In the genomic region with DNA sequence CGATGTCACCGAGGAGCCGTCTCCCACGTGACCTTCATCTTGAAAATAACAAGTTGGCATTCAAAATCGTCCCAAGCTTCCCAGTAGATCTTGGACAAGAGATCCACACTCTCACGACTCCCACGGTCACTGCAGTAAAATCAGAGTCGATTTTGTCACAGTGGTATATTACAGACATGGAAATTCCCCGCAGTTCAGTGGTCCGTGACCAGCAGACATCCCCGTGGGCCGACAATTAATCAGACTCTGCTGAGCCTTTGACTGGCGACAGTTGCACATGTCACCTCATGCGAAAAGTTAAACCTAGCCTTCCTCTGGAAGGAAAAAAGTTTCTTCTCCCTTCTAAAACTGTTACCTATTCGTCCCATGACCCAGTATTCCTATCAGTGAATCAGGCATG, we compare ENCODE assay signal across 18 mouse cellular contexts.
DNase-seq lines count a peak whose midpoint lies in the region; ATAC-seq lines count a peak whose summit lies in the region.
"Had no signal": no experiment of that assay in that cellular context is flagged by ENCODE, and none has a peak within 500 bp of the region (broad histone marks: within the 10 kb centered on the region; RNA-seq: fewer than 3 reads in every experiment).

No protein-coding gene starts in this region.

- H3K9ac ChIP-seq in kidney, embryonic 15.5 days, result no peak overlapping the region
- no peak overlapping the region for H3K9ac ChIP-seq in neural tube, embryonic 13.5 days
- H3K9ac ChIP-seq: embryonic facial prominence, embryonic 12.5 days; forebrain, embryonic 15.5 days; heart, embryonic 15.5 days had no signal

- WGBS in heart, embryonic 10.5 days, result 77% methylated on average over 15 of the region's 15 CpGs
- 31% methylated on average over 15 of the region's 15 CpGs for WGBS in kidney, embryonic 15.5 days
- WGBS in neural tube, embryonic 13.5 days, result 51% methylated on average over 15 of the region's 15 CpGs

- no peak overlapping the region for H3K27ac ChIP-seq in heart, embryonic 10.5 days
- H3K27ac ChIP-seq in kidney, embryonic 15.5 days, result no peak overlapping the region
- peak overlapping the region; percentile 46; the same call in 1 of the 2 replicates for H3K27ac ChIP-seq in neural tube, embryonic 13.5 days (replicated peaks)
- H3K27ac ChIP-seq: embryonic facial prominence, embryonic 12.5 days; forebrain, embryonic 15.5 days; heart, embryonic 15.5 days had no signal

- no peaks in the 10 kb centered on the region for H3K36me3 ChIP-seq in heart, embryonic 10.5 days
- no peaks in the 10 kb centered on the region for H3K36me3 ChIP-seq in kidney, embryonic 15.5 days
- no peaks in the 10 kb centered on the region for H3K36me3 ChIP-seq in neural tube, embryonic 13.5 days
- H3K36me3 ChIP-seq: embryonic facial prominence, embryonic 12.5 days; forebrain, embryonic 15.5 days; heart, embryonic 15.5 days had no signal

- no peak overlapping the region for H3K4me3 ChIP-seq in heart, embryonic 10.5 days
- no peak overlapping the region for H3K4me3 ChIP-seq in kidney, embryonic 15.5 days (replicated peaks)
- no peak overlapping the region for H3K4me3 ChIP-seq in neural tube, embryonic 13.5 days
- H3K4me3 ChIP-seq: embryonic facial prominence, embryonic 12.5 days; forebrain, embryonic 15.5 days; heart, embryonic 15.5 days had no signal

- ATAC-seq in kidney, embryonic 15.5 days (replicated peaks; ENCODE audit: low FRiP score), result peak; percentile 54; the same call in 1 of the 2 replicates
- ATAC-seq in neural tube, embryonic 13.5 days (ENCODE audit: low read depth), result no peak
- ATAC-seq: CD4-positive, CD25-positive, alpha-beta regulatory T cell, adult 4 months; forebrain, embryonic 15.5 days; inflammation-experienced regulatory T-cells, adult 6 months had no signal

- 0 out of 2 replicates have a peak, but pooled peaks cover 6% of the 10 kb centered on the region for H3K27me3 ChIP-seq in heart, embryonic 10.5 days (ENCODE audit: insufficient read depth, poor library complexity, severe bottlenecking)
- peaks cover 19% of the 10 kb centered on the region for H3K27me3 ChIP-seq in kidney, embryonic 15.5 days
- H3K27me3 ChIP-seq in neural tube, embryonic 13.5 days, result no peaks in the 10 kb centered on the region
- H3K27me3 ChIP-seq: embryonic facial prominence, embryonic 12.5 days; heart, embryonic 15.5 days had no signal

- no peaks in the 10 kb centered on the region for H3K9me3 ChIP-seq in heart, embryonic 10.5 days
- no peaks in the 10 kb centered on the region for H3K9me3 ChIP-seq in kidney, embryonic 15.5 days (replicated peaks)
- no peaks in the 10 kb centered on the region for H3K9me3 ChIP-seq in neural tube, embryonic 13.5 days
- H3K9me3 ChIP-seq: embryonic facial prominence, embryonic 12.5 days; forebrain, embryonic 15.5 days; heart, embryonic 15.5 days had no signal

- H3K4me1 ChIP-seq in heart, embryonic 10.5 days, result peaks cover 16% of the 10 kb centered on the region
- H3K4me1 ChIP-seq in kidney, embryonic 15.5 days, result peaks cover 16% of the 10 kb centered on the region
- H3K4me1 ChIP-seq in neural tube, embryonic 13.5 days (replicated peaks), result peaks cover 62% of the 10 kb centered on the region

- peak overlapping the region; percentile 39 for H3K4me2 ChIP-seq in kidney, embryonic 15.5 days
- H3K4me2 ChIP-seq in neural tube, embryonic 13.5 days, result no peak overlapping the region
- H3K4me2 ChIP-seq: embryonic facial prominence, embryonic 12.5 days; forebrain, embryonic 15.5 days; heart, embryonic 11.5 days; heart, embryonic 15.5 days had no signal

- peak; percentile 41 for DNase-seq in heart, adult 11 months
- DNase-seq in heart, embryonic 10.5 days (ENCODE audit: low spot score), result no peak
- DNase-seq in kidney, adult 8-10 months, result no peak
- no peak for DNase-seq in neural tube, embryonic 10.5 days (ENCODE audit: extremely low spot score, low spot score)
- no peak for DNase-seq in urinary bladder, postnatal 14 days (ENCODE audit: low spot score)
- DNase-seq: B cell, adult 2 months; cerebellum, adult 11 months; cerebellum, adult 8-10 months; cerebellum, postnatal 14 days; gastrocnemius, postnatal 36 days had no signal
